Mouse (Mus musculus): Measurements from ENCODE around the gene Cebpg. TPM values are rescaled to one million over a fixed set of nuclear protein-coding genes. Genes with fewer than 3 reads are reported as not detected.

Gene Cebpg
- total and polyA plus RNA-seq, 2 experiments: 8.5 to 24.9 TPM

DNA sequence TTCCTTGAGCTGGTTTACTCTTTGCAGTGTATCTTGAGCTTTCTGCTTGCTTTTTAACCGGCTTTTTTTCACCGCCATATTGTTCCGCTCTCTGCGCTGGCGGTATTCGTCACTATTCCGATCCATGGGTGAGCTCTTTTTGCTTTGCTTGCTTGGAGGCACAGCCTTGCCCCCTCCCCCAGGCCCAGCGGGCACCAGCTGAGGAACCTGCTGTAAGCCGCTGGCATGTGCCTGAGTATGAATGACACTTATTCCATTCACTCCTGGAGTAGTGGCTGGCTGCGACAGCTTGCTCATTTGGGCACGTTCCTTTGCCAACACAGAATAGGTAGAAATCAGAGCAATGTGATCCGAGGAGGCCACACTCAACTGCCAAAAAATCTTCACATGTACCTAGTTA lies 5.8 kb downstream of the Cebpg start:
- no peak overlapping the region for H3K27ac ChIP-seq (replicated peaks; ENCODE audit: insufficient read depth, low read depth, low read length)
- WGBS: 86% methylated on average over 12 of the region's 12 CpGs
- H3K79me2 ChIP-seq (ENCODE audit: control insufficient read depth, insufficient read depth, low read length): peaks cover 32% of the 10 kb centered on the region; the same call in 1 of the 2 replicates
- no peak for TF ChIP-seq POLR2A (IDR thresholded peaks at IDR 0.05; ENCODE audit: extremely low read depth, insufficient read depth, low read length)
- TF ChIP-seq CTCF (IDR thresholded peaks at IDR 0.05; ENCODE audit: low read depth, low read length): no peak
- H3K4me1 ChIP-seq (ENCODE audit: control insufficient read depth, insufficient read depth, low read length): peaks cover 28% of the 10 kb centered on the region
- H3K27me3 ChIP-seq (ENCODE audit: control insufficient read depth, insufficient read depth, low read length): no peaks in the 10 kb centered on the region
- no peak overlapping the region for H3K9ac ChIP-seq (ENCODE audit: low read depth, low read length)
- DNase-seq (ENCODE audit: extremely low read depth, low read depth, low spot score): no peak
- H3K36me3 ChIP-seq (ENCODE audit: control insufficient read depth, insufficient read depth, low read length): peaks cover 28% of the 10 kb centered on the region
- no peak overlapping the region for H3K4me3 ChIP-seq (ENCODE audit: insufficient read depth, low read depth, low read length)

DNA sequence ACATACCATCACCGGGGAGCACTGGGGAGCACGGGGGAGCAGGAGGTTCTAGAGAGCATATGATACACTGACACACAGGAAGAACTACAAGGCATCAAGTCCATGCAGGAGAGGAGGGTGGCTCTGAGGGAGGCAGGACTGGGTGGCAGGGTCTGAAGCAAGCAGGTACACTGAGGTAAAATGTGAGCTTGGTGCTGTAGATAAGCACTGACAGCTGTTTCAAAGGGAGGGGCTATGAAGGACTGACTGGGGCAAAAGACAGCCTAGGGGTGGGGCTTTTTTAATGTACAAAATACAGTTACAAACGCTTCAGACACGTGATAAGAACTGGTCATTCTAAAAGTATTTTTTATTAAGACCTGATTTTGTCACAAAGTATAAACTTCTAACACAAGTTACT lies 10.3 kb downstream of the Cebpg start:
- WGBS: 82% methylated on average over 4 of the region's 4 CpGs
- no peak overlapping the region for H3K9ac ChIP-seq (ENCODE audit: low read depth, low read length)
- H3K27ac ChIP-seq (replicated peaks; ENCODE audit: insufficient read depth, low read depth, low read length): no peak overlapping the region
- peaks cover 7% of the 10 kb centered on the region; the same call in 1 of the 2 replicates for H3K79me2 ChIP-seq (ENCODE audit: control insufficient read depth, insufficient read depth, low read length)
- peaks cover 43% of the 10 kb centered on the region for H3K36me3 ChIP-seq (ENCODE audit: control insufficient read depth, insufficient read depth, low read length)
- peaks cover 20% of the 10 kb centered on the region for H3K4me1 ChIP-seq (ENCODE audit: control insufficient read depth, insufficient read depth, low read length)
- DNase-seq (ENCODE audit: extremely low read depth, low read depth, low spot score): no peak
- no peaks in the 10 kb centered on the region for H3K27me3 ChIP-seq (ENCODE audit: control insufficient read depth, insufficient read depth, low read length)
- no peak overlapping the region for H3K4me3 ChIP-seq (ENCODE audit: insufficient read depth, low read depth, low read length)
- TF ChIP-seq POLR2A (IDR thresholded peaks at IDR 0.05; ENCODE audit: extremely low read depth, insufficient read depth, low read length) (no peak), CTCF (IDR thresholded peaks at IDR 0.05; ENCODE audit: low read depth, low read length) (no peak)

DNA sequence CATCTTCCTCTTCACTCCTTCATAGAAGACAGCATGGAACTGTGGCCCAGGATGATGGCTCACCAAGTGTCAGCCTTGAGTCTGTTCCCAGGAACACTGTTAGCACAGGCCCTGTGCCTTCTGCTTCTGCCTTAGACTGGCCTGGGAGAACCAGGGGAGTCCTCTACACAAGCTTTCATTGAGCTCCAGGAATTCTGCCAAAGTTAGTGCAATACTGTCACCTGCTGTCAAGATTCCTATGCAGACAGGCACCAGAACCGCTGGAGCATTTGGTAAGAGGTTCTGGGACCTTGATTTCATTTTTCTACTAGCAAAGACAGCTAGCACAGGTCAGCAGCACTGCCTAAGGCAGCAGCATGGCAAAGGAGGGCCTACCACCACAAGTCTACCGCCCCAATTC lies 11.7 kb downstream of the Cebpg start:
- Histone ChIP-seq H3K79me2 (ENCODE audit: control insufficient read depth, insufficient read depth, low read length) (peaks cover 5% of the 10 kb centered on the region; the same call in 1 of the 2 replicates), H3K27ac (replicated peaks; ENCODE audit: insufficient read depth, low read depth, low read length) (no peak overlapping the region), H3K9ac (ENCODE audit: low read depth, low read length) (no peak overlapping the region), H3K4me3 (ENCODE audit: insufficient read depth, low read depth, low read length) (no peak overlapping the region), H3K27me3 (ENCODE audit: control insufficient read depth, insufficient read depth, low read length) (no peaks in the 10 kb centered on the region), H3K36me3 (ENCODE audit: control insufficient read depth, insufficient read depth, low read length) (peaks cover 36% of the 10 kb centered on the region), H3K4me1 (ENCODE audit: control insufficient read depth, insufficient read depth, low read length) (peaks cover 18% of the 10 kb centered on the region)
- TF ChIP-seq POLR2A (IDR thresholded peaks at IDR 0.05; ENCODE audit: extremely low read depth, insufficient read depth, low read length) (no peak), CTCF (IDR thresholded peaks at IDR 0.05; ENCODE audit: low read depth, low read length) (no peak)
- 56% methylated on average over 2 of the region's 2 CpGs for WGBS
- DNase-seq (ENCODE audit: extremely low read depth, low read depth, low spot score): peak; percentile 31

DNA sequence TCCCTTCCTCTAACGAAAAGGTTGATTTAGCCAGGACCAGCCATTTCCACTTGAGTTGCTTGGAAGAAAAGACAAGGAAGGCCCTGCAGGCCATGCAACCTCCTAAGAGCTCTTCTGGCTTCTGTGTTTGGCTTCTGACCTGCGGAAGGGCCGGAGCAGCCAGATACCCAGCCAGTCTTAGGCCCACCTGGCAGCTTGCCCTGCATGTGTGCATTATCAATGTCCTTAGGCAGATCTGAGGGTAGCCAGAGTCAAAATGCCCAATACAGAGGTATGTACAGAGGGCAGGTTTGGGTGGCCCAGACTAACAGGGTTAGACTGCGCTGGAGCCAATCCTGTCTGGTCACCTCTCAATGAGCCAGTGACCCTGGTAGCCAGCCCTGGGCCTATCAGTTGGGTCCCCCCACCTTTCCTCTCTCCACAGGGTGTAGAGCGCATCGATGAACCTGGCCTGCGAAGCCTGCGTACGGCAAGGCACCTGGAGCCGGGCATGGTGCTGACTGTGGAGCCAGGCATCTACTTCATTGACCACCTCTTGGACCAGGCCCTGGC lies 13.0 kb downstream of the Cebpg start:
- Histone ChIP-seq H3K27ac (replicated peaks; ENCODE audit: insufficient read depth, low read depth, low read length) (no peak overlapping the region), H3K36me3 (ENCODE audit: control insufficient read depth, insufficient read depth, low read length) (peaks cover 29% of the 10 kb centered on the region), H3K4me1 (ENCODE audit: control insufficient read depth, insufficient read depth, low read length) (peaks cover 10% of the 10 kb centered on the region; the same call in 1 of the 2 replicates), H3K4me3 (ENCODE audit: insufficient read depth, low read depth, low read length) (no peak overlapping the region), H3K79me2 (ENCODE audit: control insufficient read depth, insufficient read depth, low read length) (peaks cover 5% of the 10 kb centered on the region; the same call in 1 of the 2 replicates), H3K9ac (ENCODE audit: low read depth, low read length) (no peak overlapping the region), H3K27me3 (ENCODE audit: control insufficient read depth, insufficient read depth, low read length) (no peaks in the 10 kb centered on the region)
- 94% methylated on average over 10 of the region's 10 CpGs for WGBS
- DNase-seq (ENCODE audit: extremely low read depth, low read depth, low spot score): no peak
- no peak for TF ChIP-seq POLR2A (IDR thresholded peaks at IDR 0.05; ENCODE audit: extremely low read depth, insufficient read depth, low read length)
- no peak for TF ChIP-seq CTCF (IDR thresholded peaks at IDR 0.05; ENCODE audit: low read depth, low read length)

DNA sequence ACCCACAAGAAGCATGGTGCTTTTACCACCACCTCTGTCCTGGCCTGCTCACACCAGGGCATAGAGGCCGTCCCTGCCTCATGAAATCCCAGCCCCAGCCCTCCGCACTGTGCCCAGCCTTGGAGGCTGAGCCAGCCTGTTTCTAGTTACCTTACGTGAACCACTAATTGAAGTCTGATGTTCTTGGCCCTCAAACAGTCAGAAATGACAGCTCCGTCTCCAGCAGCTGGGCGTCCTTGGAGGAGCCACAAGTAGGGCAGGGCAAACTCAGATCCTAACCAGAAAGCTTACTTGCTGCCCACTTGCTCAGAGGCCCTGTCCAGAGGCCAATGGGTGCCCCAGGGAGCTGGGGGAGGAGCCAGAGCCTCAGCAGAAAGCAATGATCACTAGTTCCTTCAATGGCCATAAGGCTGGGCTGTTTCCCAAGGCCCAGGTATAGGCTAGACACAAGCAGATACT lies 13.6 kb downstream of the Cebpg start:
- Histone ChIP-seq H3K79me2 (ENCODE audit: control insufficient read depth, insufficient read depth, low read length) (peaks cover 4% of the 10 kb centered on the region; the same call in 1 of the 2 replicates), H3K4me1 (ENCODE audit: control insufficient read depth, insufficient read depth, low read length) (peaks cover 10% of the 10 kb centered on the region; the same call in 1 of the 2 replicates), H3K36me3 (ENCODE audit: control insufficient read depth, insufficient read depth, low read length) (peaks cover 29% of the 10 kb centered on the region), H3K9ac (ENCODE audit: low read depth, low read length) (no peak overlapping the region), H3K27ac (replicated peaks; ENCODE audit: insufficient read depth, low read depth, low read length) (no peak overlapping the region), H3K27me3 (ENCODE audit: control insufficient read depth, insufficient read depth, low read length) (no peaks in the 10 kb centered on the region), H3K4me3 (ENCODE audit: insufficient read depth, low read depth, low read length) (no peak overlapping the region)
- no peak for DNase-seq (ENCODE audit: extremely low read depth, low read depth, low spot score)
- TF ChIP-seq POLR2A (IDR thresholded peaks at IDR 0.05; ENCODE audit: extremely low read depth, insufficient read depth, low read length) (no peak), CTCF (IDR thresholded peaks at IDR 0.05; ENCODE audit: low read depth, low read length) (no peak)
- 86% methylated on average over 5 of the region's 5 CpGs for WGBS

DNA sequence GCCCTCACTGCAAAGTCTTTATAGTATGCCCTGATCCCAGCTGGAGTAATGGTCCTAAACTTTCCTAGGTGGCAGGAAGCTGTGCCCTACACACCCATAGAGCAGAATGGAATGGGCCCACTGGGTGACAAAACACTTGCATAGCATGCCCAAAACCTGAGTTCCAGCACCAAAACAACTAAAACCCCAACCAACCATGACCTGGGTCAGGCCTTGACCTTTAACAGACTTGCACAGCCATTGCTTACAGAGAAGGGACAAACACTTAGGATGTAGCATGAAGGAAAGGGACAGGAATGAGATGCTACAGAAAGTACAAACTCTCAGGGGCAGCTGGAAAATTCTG lies 14.2 kb downstream of the Cebpg start:
- H3K27me3 ChIP-seq (ENCODE audit: control insufficient read depth, insufficient read depth, low read length): no peaks in the 10 kb centered on the region
- no peak for TF ChIP-seq CTCF (IDR thresholded peaks at IDR 0.05; ENCODE audit: low read depth, low read length)
- TF ChIP-seq POLR2A (IDR thresholded peaks at IDR 0.05; ENCODE audit: extremely low read depth, insufficient read depth, low read length): no peak
- H3K4me1 ChIP-seq (ENCODE audit: control insufficient read depth, insufficient read depth, low read length): peaks cover 10% of the 10 kb centered on the region; the same call in 1 of the 2 replicates
- no peak overlapping the region for H3K9ac ChIP-seq (ENCODE audit: low read depth, low read length)
- H3K79me2 ChIP-seq (ENCODE audit: control insufficient read depth, insufficient read depth, low read length): no peaks in the 10 kb centered on the region; the same call in 1 of the 2 replicates
- no peak overlapping the region for H3K4me3 ChIP-seq (ENCODE audit: insufficient read depth, low read depth, low read length)
- DNase-seq (ENCODE audit: extremely low read depth, low read depth, low spot score): no peak
- no peak overlapping the region for H3K27ac ChIP-seq (replicated peaks; ENCODE audit: insufficient read depth, low read depth, low read length)
- H3K36me3 ChIP-seq (ENCODE audit: control insufficient read depth, insufficient read depth, low read length): peaks cover 27% of the 10 kb centered on the region

Data from liver, adult 2 months (tissue).